Mouse (Mus musculus): ENCODE measurements around the gene Adarb2. TPM values are rescaled to one million over a fixed set of nuclear protein-coding genes. Genes with fewer than 3 reads are reported as not detected.

Adarb2 gene
- polyA plus RNA-seq, 1 experiment from 2014 or later = 0.40 TPM

DNA sequence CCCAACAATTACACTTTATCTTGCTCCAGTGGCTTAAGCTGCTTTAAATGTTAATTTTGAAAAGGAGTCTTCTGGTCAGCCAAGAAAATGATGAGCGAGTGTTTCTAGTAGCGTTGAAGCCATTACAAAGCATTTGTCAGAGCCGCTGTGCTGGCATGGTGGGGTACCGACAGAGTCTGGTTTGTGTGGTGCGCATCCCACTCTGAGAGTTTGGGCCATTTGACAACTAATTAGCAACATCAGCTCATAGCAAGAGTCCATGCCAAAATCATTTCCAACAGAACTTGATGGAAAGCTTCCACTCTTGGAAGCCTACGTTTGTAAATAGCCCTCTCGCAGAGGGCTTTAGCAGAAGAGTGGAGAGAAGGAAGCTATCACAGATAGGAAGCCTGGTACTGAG lies 144.5 kb downstream of the Adarb2 start:
- Histone ChIP-seq H3K36me3 (ENCODE audit: control insufficient read depth, insufficient read depth, low read length) (no peaks in the 10 kb centered on the region), H3K4me2 (no peak overlapping the region), H3K9ac (ENCODE audit: low read depth, low read length) (no peak overlapping the region), H3K9me3 (replicated peaks; ENCODE audit: control insufficient read depth, low read length) (no peaks in the 10 kb centered on the region), H3K27me3 (ENCODE audit: control insufficient read depth, insufficient read depth, low read length) (no peaks in the 10 kb centered on the region), H3K4me3 (ENCODE audit: low read depth, low read length) (no peak overlapping the region), H3K4me1 (ENCODE audit: control insufficient read depth, insufficient read depth, low read length) (no peaks in the 10 kb centered on the region), H3K27ac (ENCODE audit: low read depth, low read length) (no peak overlapping the region)
- no peak for ATAC-seq (replicated peaks; ENCODE audit: insufficient number of reproducible peaks, low FRiP score, low TSS enrichment)
- 82% methylated on average over 7 of the region's 7 CpGs for WGBS (ENCODE audit: insufficient replicate concordance)

DNA sequence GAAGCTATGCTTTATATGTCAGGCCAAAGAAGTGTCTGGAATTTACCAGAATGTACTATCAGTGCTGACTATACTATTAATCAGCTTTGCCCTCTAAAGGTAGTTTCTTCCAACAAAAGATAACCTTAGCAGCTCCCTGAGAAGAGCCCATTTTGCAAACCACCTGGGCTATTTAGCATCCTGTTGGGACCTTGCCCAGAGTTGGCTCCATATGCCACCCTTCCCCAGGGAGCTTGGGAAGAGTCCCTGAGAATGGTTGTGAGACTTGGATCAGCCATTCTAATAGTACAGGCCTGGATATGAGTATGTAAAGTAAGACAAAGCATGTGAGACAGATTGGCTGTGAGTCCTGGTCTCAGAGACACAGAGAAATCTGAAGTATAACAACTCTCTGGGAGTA lies 149.7 kb downstream of the Adarb2 start:
- H3K4me2 ChIP-seq = no peak overlapping the region
- no peak overlapping the region for H3K27ac ChIP-seq (ENCODE audit: low read depth, low read length)
- no peak for ATAC-seq (replicated peaks; ENCODE audit: insufficient number of reproducible peaks, low FRiP score, low TSS enrichment)
- H3K4me1 ChIP-seq (ENCODE audit: control insufficient read depth, insufficient read depth, low read length) = no peaks in the 10 kb centered on the region
- H3K9me3 ChIP-seq (replicated peaks; ENCODE audit: control insufficient read depth, low read length) = no peaks in the 10 kb centered on the region; the same call in 1 of the 2 replicates
- H3K36me3 ChIP-seq (ENCODE audit: control insufficient read depth, insufficient read depth, low read length) = no peaks in the 10 kb centered on the region
- H3K9ac ChIP-seq (ENCODE audit: low read depth, low read length) = no peak overlapping the region
- H3K4me3 ChIP-seq (ENCODE audit: low read depth, low read length) = no peak overlapping the region
- H3K27me3 ChIP-seq (ENCODE audit: control insufficient read depth, insufficient read depth, low read length) = no peaks in the 10 kb centered on the region

DNA sequence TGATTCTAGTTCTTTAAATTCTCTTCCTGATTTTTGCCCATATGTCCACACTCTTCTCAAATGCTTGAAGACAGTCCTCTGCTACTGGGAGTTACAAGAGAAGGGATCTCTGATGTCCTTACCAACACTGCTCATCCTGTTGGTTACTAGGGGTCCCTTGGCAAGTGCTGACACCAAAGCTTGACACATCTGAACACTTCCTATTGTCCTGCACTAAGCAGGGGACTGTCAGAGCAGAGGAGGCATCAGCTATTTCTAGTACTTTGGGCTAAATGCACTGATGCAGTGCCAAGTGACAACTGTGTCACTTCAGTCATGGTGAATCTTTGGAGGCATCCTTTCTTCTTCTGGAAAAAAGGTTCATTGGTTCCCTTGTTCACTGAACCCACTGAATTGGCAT lies 150.3 kb downstream of the Adarb2 start:
- Histone ChIP-seq H3K27ac (ENCODE audit: low read depth, low read length) (no peak overlapping the region), H3K36me3 (ENCODE audit: control insufficient read depth, insufficient read depth, low read length) (no peaks in the 10 kb centered on the region), H3K9me3 (replicated peaks; ENCODE audit: control insufficient read depth, low read length) (no peaks in the 10 kb centered on the region; the same call in 1 of the 2 replicates), H3K4me1 (ENCODE audit: control insufficient read depth, insufficient read depth, low read length) (no peaks in the 10 kb centered on the region), H3K4me2 (no peak overlapping the region), H3K27me3 (ENCODE audit: control insufficient read depth, insufficient read depth, low read length) (no peaks in the 10 kb centered on the region), H3K4me3 (ENCODE audit: low read depth, low read length) (no peak overlapping the region), H3K9ac (ENCODE audit: low read depth, low read length) (no peak overlapping the region)
- ATAC-seq (replicated peaks; ENCODE audit: insufficient number of reproducible peaks, low FRiP score, low TSS enrichment) = no peak

DNA sequence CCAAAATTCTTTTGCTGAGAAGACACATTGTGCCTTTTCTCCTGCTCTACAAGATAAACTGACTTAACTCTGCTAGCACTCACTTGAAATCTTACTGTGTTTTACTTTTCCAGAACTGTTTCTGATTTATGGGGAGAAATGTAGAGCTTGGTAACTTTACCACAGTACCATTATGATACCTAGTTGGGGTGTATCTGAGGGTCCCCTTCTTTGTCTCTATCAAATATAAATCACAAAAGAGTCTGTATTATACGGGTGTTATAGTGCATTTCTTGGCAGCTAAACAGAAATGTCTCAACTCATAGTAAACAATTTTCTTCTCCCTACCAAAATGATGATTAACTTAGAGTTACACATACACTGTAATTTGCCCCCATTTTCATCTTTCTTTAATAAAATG lies 162.9 kb downstream of the Adarb2 start:
- H3K27ac ChIP-seq (ENCODE audit: low read depth, low read length) = no peak overlapping the region
- no peak for ATAC-seq (replicated peaks; ENCODE audit: insufficient number of reproducible peaks, low FRiP score, low TSS enrichment)
- H3K4me1 ChIP-seq (ENCODE audit: control insufficient read depth, insufficient read depth, low read length) = no peaks in the 10 kb centered on the region
- no peaks in the 10 kb centered on the region for H3K27me3 ChIP-seq (ENCODE audit: control insufficient read depth, insufficient read depth, low read length)
- H3K9ac ChIP-seq (ENCODE audit: low read depth, low read length) = no peak overlapping the region
- 87% methylated on average over 1 of the region's 1 CpGs for WGBS (ENCODE audit: insufficient replicate concordance)
- H3K9me3 ChIP-seq (replicated peaks; ENCODE audit: control insufficient read depth, low read length) = no peaks in the 10 kb centered on the region
- H3K4me3 ChIP-seq (ENCODE audit: low read depth, low read length) = no peak overlapping the region
- H3K36me3 ChIP-seq (ENCODE audit: control insufficient read depth, insufficient read depth, low read length) = no peaks in the 10 kb centered on the region
- H3K4me2 ChIP-seq = no peak overlapping the region

DNA sequence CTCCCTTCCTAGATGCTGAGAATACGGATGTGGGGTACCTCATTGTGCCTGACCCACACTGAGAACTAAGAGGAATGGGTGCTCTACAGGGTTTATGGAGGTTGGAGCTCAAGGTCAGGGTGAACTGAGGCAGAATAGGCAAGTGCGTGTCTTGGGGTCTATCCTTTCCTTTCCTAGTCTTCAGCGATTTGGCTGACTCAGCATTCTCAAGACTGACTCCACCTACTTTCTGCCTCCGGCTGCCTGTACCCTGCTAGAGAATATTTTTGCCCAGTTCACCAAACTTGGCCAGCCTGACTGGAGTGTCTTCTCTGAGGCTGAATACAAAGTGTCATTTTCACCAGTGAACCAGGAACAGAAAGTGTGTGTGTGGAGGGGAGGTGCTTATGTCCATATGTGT lies 163.4 kb downstream of the Adarb2 start:
- Histone ChIP-seq H3K27me3 (ENCODE audit: control insufficient read depth, insufficient read depth, low read length) (no peaks in the 10 kb centered on the region), H3K9ac (ENCODE audit: low read depth, low read length) (no peak overlapping the region), H3K4me2 (no peak overlapping the region), H3K4me3 (ENCODE audit: low read depth, low read length) (no peak overlapping the region), H3K4me1 (ENCODE audit: control insufficient read depth, insufficient read depth, low read length) (no peaks in the 10 kb centered on the region), H3K9me3 (replicated peaks; ENCODE audit: control insufficient read depth, low read length) (no peaks in the 10 kb centered on the region), H3K36me3 (ENCODE audit: control insufficient read depth, insufficient read depth, low read length) (no peaks in the 10 kb centered on the region), H3K27ac (ENCODE audit: low read depth, low read length) (no peak overlapping the region)
- 80% methylated on average over 4 of the region's 4 CpGs for WGBS (ENCODE audit: insufficient replicate concordance)
- no peak for ATAC-seq (replicated peaks; ENCODE audit: insufficient number of reproducible peaks, low FRiP score, low TSS enrichment)

DNA sequence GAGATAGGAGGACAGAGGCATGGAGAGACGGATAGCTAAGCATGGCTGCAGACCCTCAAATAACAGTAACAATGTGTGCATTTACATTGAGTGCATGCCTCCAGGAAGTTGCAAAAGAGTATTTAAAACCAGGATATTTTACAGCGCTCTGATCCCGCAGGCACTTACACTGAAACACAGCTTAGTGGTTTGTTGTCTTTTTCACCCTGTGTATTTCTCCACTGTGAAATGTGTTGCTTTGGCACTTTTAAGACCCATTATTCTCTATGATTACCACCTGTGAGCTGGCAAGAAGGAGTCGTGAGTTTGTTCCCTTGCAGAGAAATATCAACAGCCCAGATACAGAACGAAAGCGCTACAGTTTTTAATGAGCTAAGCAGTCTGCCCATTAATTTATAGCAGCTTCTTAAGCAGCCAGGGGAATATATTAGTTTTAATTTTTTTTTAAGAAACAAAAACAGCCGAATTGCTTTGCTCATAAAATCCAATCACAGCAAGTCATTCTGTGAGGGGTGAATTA lies 167.3 kb downstream of the Adarb2 start:
- Histone ChIP-seq H3K4me2 (no peak overlapping the region), H3K36me3 (ENCODE audit: control insufficient read depth, insufficient read depth, low read length) (no peaks in the 10 kb centered on the region), H3K27me3 (ENCODE audit: control insufficient read depth, insufficient read depth, low read length) (no peaks in the 10 kb centered on the region), H3K27ac (ENCODE audit: low read depth, low read length) (no peak overlapping the region), H3K9me3 (replicated peaks; ENCODE audit: control insufficient read depth, low read length) (no peaks in the 10 kb centered on the region), H3K4me3 (ENCODE audit: low read depth, low read length) (no peak overlapping the region), H3K9ac (ENCODE audit: low read depth, low read length) (no peak overlapping the region), H3K4me1 (ENCODE audit: control insufficient read depth, insufficient read depth, low read length) (no peaks in the 10 kb centered on the region)
- ATAC-seq (replicated peaks; ENCODE audit: insufficient number of reproducible peaks, low FRiP score, low TSS enrichment) = no peak
- WGBS (ENCODE audit: insufficient replicate concordance) = 75% methylated on average over 7 of the region's 7 CpGs

DNA sequence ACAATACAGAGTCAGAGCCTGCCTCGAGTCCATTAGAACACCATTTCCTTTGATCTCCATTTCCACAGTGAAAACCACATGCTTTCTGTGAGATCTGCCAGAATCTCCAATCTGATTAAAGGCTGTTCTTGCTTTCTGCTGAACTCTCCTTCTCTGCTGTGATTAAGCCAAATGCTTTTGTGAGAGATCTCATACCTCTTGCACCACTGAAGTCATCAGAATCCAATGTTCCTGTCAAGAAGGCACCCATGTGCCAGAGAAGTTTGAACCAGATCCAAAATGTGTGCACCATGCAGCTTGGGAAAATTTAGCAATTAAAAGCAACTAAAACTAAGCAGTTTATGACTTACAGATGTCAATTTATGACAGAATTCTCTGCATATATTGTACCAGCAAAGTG lies 185.9 kb downstream of the Adarb2 start:
- Histone ChIP-seq H3K4me1 (ENCODE audit: control insufficient read depth, insufficient read depth, low read length) (no peaks in the 10 kb centered on the region), H3K27me3 (ENCODE audit: control insufficient read depth, insufficient read depth, low read length) (no peaks in the 10 kb centered on the region), H3K4me2 (no peak overlapping the region), H3K9ac (ENCODE audit: low read depth, low read length) (no peak overlapping the region), H3K4me3 (ENCODE audit: low read depth, low read length) (no peak overlapping the region), H3K36me3 (ENCODE audit: control insufficient read depth, insufficient read depth, low read length) (no peaks in the 10 kb centered on the region), H3K27ac (ENCODE audit: low read depth, low read length) (no peak overlapping the region), H3K9me3 (replicated peaks; ENCODE audit: control insufficient read depth, low read length) (no peaks in the 10 kb centered on the region)
- 60% methylated on average over 1 of the region's 1 CpGs for WGBS (ENCODE audit: insufficient replicate concordance)
- no peak for ATAC-seq (replicated peaks; ENCODE audit: insufficient number of reproducible peaks, low FRiP score, low TSS enrichment)

DNA sequence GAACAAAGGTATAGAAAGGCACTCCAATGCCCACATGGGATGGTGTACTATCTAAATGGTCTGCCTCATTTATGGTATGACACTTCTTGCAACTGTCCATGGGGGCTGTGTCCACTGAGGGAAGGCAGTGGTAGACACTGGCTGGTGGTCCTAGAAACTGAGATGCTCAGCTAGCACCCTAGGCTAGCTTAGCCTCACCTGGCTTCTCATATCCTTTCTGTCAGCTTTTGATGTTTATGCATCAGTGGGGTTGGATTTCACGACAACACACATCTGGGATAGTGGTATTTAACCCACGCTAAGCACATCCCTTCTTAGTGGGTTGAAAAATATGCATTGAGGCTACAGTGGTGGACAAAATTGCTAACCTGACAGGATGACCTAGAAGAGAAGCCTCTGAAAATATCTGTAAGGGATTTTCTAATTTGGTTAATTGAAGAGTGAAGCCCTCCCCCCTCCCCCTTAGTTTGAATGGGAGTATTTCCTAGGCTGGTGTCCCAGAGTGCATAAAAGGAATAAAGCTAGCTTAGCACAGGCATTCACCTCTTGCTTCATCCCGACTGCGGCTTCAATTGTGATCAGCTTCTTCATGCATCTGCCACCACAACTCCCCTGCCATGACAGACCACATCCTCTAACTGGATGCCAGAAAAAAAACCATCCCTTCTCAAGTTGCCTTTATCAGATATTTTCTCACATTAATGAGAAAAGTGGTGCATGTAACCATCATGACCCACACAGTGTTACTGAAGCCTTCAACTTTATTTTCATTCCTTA lies 197.8 kb downstream of the Adarb2 start:
- Histone ChIP-seq H3K9me3 (replicated peaks; ENCODE audit: control insufficient read depth, low read length) (no peaks in the 10 kb centered on the region), H3K36me3 (ENCODE audit: control insufficient read depth, insufficient read depth, low read length) (no peaks in the 10 kb centered on the region), H3K27ac (ENCODE audit: low read depth, low read length) (no peak overlapping the region), H3K9ac (ENCODE audit: low read depth, low read length) (no peak overlapping the region), H3K4me1 (ENCODE audit: control insufficient read depth, insufficient read depth, low read length) (no peaks in the 10 kb centered on the region), H3K4me2 (no peak overlapping the region), H3K4me3 (ENCODE audit: low read depth, low read length) (no peak overlapping the region), H3K27me3 (ENCODE audit: control insufficient read depth, insufficient read depth, low read length) (no peaks in the 10 kb centered on the region)
- no peak for ATAC-seq (replicated peaks; ENCODE audit: insufficient number of reproducible peaks, low FRiP score, low TSS enrichment)
- WGBS (ENCODE audit: insufficient replicate concordance) = 77% methylated on average over 4 of the region's 4 CpGs

DNA sequence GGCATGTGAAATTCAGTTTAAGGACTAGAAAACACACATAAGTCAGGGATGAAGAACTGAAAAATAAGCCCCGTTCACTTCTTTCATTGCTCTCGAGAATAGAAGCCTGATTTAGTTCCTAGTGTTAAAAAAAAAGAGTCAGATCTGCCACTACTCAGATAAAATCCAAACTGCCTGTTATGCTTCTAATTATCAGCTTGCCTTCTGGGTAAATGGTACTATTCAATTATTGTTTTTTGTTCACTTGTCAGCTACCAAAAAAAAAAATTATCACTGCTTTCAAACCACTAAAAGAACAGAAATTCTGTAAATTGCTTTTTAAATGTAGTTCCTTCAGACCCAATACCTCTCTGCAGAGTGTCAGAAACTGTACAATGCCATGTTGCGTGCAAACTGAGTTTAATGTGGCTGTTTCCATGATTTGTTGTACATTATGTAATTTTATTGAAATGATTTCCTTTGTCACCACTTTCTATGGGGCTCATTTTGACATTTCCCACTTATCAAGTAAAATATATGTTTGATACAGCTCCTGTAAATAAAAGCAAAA lies 199.7 kb downstream of the Adarb2 start:
- Histone ChIP-seq H3K27me3 (ENCODE audit: control insufficient read depth, insufficient read depth, low read length) (no peaks in the 10 kb centered on the region), H3K9me3 (replicated peaks; ENCODE audit: control insufficient read depth, low read length) (no peaks in the 10 kb centered on the region), H3K4me3 (ENCODE audit: low read depth, low read length) (no peak overlapping the region), H3K4me2 (no peak overlapping the region), H3K27ac (ENCODE audit: low read depth, low read length) (no peak overlapping the region), H3K4me1 (ENCODE audit: control insufficient read depth, insufficient read depth, low read length) (no peaks in the 10 kb centered on the region), H3K36me3 (ENCODE audit: control insufficient read depth, insufficient read depth, low read length) (no peaks in the 10 kb centered on the region), H3K9ac (ENCODE audit: low read depth, low read length) (no peak overlapping the region)
- WGBS (ENCODE audit: insufficient replicate concordance) = 63% methylated on average over 3 of the region's 3 CpGs
- ATAC-seq (replicated peaks; ENCODE audit: insufficient number of reproducible peaks, low FRiP score, low TSS enrichment) = no peak
